Mouse (Mus musculus) heart, embryonic 14.5 days (tissue): ENCODE data around the gene Trir. TPM values are rescaled to one million over a fixed set of nuclear protein-coding genes. Genes with fewer than 3 reads are reported as not detected.

Experiments
- ATAC-seq: fragments of 200-750 bp; cut with Nextera tagmentation; 2 replicates; pipeline ENCODE4 v1.8.0; 2017; ENCODE audit warnings: low read depth, moderate TSS enrichment; ENCODE audit not compliant: insufficient number of reproducible peaks, insufficient read depth, low FRiP score
- H3K27ac ChIP-seq, 2 experiments: fragments of 200-500 bp in 1 of 2; fragments of 300-500 bp in 1 of 2; sonication (generic) in 1 of 2; replicated peaks in 1 of 2; 2 replicates each; pipeline ENCODE4 v1.5.1; 2012 to 2014; ENCODE audit warnings: low read depth in 2 of 2, low read length in 2 of 2, control low read depth in 1 of 2, mild to moderate bottlenecking in 1 of 2, mixed read lengths in 1 of 2; ENCODE audit not compliant: control insufficient read depth in 1 of 2, insufficient read depth in 1 of 2
- H3K27me3 ChIP-seq: fragments of 300-500 bp; sonication (generic); 2 replicates; pipeline ENCODE4 v1.6.1; 2014; ENCODE audit warnings: mild to moderate bottlenecking, low read length, control low read depth; ENCODE audit not compliant: control insufficient read depth, insufficient read depth
- H3K36me3 ChIP-seq: fragments of 300-500 bp; sonication (generic); 2 replicates; pipeline ENCODE4 v1.6.1; 2014; ENCODE audit warnings: mild to moderate bottlenecking, control low read depth, low read length, mixed read lengths; ENCODE audit not compliant: control insufficient read depth, insufficient read depth
- H3K4me1 ChIP-seq, 2 experiments: fragments of 200-500 bp in 1 of 2; fragments of 300-500 bp in 1 of 2; sonication (generic) in 1 of 2; 2 replicates each; pipeline ENCODE4 v1.6.1; 2012 to 2014; ENCODE audit warnings: low read length in 2 of 2, control low read depth in 1 of 2, mixed read lengths in 1 of 2; ENCODE audit not compliant: control insufficient read depth in 2 of 2, insufficient read depth in 2 of 2
- H3K4me2 ChIP-seq: fragments of 300-500 bp; sonication (generic); 2 replicates; pipeline ENCODE4 v1.6.1; 2014; ENCODE audit warnings: mild to moderate bottlenecking, low read length
- H3K4me3 ChIP-seq, 2 experiments: fragments of 200-500 bp in 1 of 2; fragments of 300-500 bp in 1 of 2; sonication (generic) in 1 of 2; 2 replicates each; pipeline ENCODE4 v1.5.1; 2012 to 2014; ENCODE audit warnings: low read length in 2 of 2, mild to moderate bottlenecking in 2 of 2, control low read depth in 1 of 2, low read depth in 1 of 2, moderate library complexity in 1 of 2; ENCODE audit not compliant: control insufficient read depth in 1 of 2, insufficient read depth in 1 of 2
- H3K9ac ChIP-seq: fragments of 300-500 bp; sonication (generic); 2 replicates; pipeline ENCODE4 v1.6.1; 2014; ENCODE audit warnings: mild to moderate bottlenecking, low read length
- H3K9me3 ChIP-seq: fragments of 300-500 bp; sonication (generic); 2 replicates; pipeline ENCODE4 v1.6.1; 2016; ENCODE audit warnings: low read length, control low read depth; ENCODE audit not compliant: control insufficient read depth
- WGBS: fragments of 180-500 bp; shearing (Covaris S2); extraction: QIAGEN DNeasy Blood & Tissue Kit; methylation state at CpG from one replicate; pipeline ENCODE4 v1.1.7; 2014; 5-methylcytosine and 5-hydroxymethylcytosine counted together
- polyA plus RNA-seq: library from polyadenylated mRNA; unstranded; fragments of >200 nt; fragmentation: Nextera tagmentation; extraction: Ambion mirVana; gene quantifications from 2 replicates; pipeline ENCODE4 v1.2.1, GENCODE M21; 2014

Trir gene
- polyA plus RNA-seq, 1 experiment from 2014 or later: 95.9 TPM

DNA sequence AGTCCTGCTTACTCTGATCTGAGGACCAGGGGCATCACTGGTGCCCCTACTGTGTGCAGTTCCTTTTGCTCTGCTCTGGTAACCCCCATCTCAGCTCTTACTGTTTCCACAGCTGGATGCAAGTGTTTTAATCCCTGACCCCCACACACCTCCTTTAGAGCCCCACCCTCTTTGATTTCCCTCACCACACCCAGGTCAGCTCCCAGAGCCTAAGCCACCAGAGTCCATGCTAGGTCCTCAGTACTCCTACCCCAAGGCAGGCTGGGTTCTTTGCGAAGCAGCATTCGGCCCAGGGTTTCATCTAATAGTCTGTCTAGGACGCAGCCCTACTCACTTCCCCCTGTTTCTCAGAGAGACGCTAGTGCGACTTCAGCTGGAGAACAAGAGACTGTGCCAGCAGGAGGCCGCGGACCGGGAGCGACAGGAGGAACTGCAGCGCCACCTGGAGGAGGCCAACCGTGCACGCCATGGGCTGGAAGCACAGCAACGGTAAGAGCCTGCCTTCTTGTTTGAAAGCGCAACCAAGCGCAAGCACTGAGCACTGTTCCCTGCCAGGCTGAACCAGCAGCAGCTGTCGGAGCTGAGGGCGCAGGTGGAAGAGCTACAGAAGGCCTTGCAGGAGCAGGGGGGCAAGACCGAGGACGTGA is 28.9 kb upstream of the Trir start:
- Histone ChIP-seq H3K27me3 (peaks cover 28% of the 10 kb centered on the region), H3K9ac (peak overlapping the region; percentile 34; the same call in 1 of the 2 replicates), H3K27ac (no peak overlapping the region), H3K4me2 (peak overlapping the region; percentile 39), H3K9me3 (no peaks in the 10 kb centered on the region), H3K36me3 (no peaks in the 10 kb centered on the region), H3K4me3 (no peak overlapping the region), H3K4me1 (peaks cover 2% of the 10 kb centered on the region in 2 experiments; a peak in 1 of 4 replicates)
- WGBS: 5% methylated on average over 19 of the region's 19 CpGs
- peak; percentile 67 for ATAC-seq

DNA sequence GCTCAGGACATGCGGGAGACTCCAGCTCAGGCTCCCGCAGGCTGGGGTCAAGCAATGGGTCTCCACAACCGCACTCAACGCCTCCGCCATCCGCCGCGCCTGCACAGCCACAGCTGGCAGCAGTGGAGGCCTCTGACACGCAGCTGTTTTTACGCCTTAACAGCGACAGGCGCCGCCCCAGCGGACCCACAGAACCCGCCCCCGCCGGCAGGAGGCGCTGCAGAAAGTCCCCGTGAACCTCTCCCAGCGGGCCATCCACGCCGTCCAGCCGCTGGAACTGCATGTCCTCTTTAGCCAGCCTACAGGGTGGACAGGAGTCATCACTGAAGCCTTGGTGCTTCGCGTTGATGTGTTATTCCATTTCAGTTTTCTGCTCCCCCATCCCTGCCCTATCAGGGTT is 18.9 kb upstream of the Trir start:
- Histone ChIP-seq H3K4me1 (no peaks in the 10 kb centered on the region), H3K9ac (no peak overlapping the region), H3K36me3 (no peaks in the 10 kb centered on the region), H3K4me2 (no peak overlapping the region), H3K27me3 (peaks cover 57% of the 10 kb centered on the region), H3K9me3 (no peaks in the 10 kb centered on the region), H3K27ac (no peak overlapping the region), H3K4me3 (no peak overlapping the region)
- no peak for ATAC-seq
- 10% methylated on average over 25 of the region's 25 CpGs for WGBS

DNA sequence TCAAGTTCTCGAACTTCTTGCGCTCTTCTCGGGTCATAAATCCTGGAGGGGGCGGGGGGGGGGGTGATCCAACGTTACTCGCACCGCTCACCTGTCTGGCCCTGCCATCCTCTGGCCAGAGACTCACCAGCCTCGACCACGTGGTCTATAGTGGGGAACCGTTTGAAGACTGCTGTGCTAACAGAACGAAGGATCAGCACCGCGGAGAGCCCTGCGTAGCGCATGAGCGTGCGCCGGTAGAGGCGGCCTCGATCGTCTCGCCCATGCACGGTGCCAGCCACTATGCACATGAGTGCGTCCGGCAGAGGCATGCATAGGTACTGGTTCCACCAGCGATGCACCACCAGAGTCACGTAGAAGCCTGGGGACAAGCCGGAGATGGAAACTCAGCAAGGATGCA is 15.4 kb upstream of the Trir start:
- H3K27ac ChIP-seq: no peak overlapping the region
- H3K9me3 ChIP-seq: no peaks in the 10 kb centered on the region
- no peak overlapping the region for H3K4me3 ChIP-seq
- 11% methylated on average over 28 of the region's 28 CpGs for WGBS
- no peak for ATAC-seq
- no peak overlapping the region for H3K9ac ChIP-seq
- peaks cover 75% of the 10 kb centered on the region for H3K27me3 ChIP-seq
- H3K36me3 ChIP-seq: no peaks in the 10 kb centered on the region
- 0 out of 4 replicates have a peak, but pooled peaks cover 0 to 3% of the 10 kb centered on the region in 2 experiments for H3K4me1 ChIP-seq
- H3K4me2 ChIP-seq: no peak overlapping the region

DNA sequence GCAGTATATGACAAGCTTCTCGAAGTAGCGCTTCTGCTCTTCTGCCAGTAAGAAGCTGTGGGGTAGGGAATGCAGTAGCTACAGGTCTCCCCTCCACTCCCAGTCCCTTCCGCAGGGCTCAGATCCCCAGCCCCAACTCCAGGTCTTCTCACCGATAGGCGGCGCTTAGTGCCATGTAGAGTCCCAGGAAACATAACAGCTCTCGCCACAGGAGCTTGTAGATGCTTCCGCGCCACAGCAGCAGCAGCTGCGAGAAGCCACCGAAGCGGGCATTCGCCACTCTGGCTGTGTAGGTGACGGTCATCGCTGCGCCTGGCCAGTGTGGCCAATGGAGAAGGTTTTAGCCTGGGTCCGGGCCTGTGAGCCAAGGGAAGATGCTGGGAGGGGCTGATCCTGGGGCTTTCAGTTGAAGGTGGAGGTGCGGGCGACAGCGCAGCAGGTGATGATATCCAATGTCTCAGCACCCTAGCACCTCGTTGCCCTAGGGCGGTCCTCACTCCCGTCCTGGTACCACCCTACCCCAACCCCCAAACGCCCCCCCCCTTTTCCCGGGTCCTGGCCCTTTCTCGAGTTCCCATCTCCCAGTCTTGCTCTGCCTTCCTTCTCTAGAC is 13.3 kb upstream of the Trir start:
- Histone ChIP-seq H3K9ac (0 out of 2 replicates have a peak overlapping the region, but pooled peaks have one; percentile 14), H3K9me3 (no peaks in the 10 kb centered on the region), H3K27me3 (peaks cover 59% of the 10 kb centered on the region), H3K4me3 (peak overlapping the region; percentile 20 to 21), H3K4me2 (peak overlapping the region; percentile 59), H3K4me1 (0 out of 4 replicates have a peak, but pooled peaks cover 0 to 3% of the 10 kb centered on the region in 2 experiments), H3K27ac (no peak overlapping the region), H3K36me3 (peaks cover 14% of the 10 kb centered on the region)
- 4% methylated on average over 25 of the region's 26 CpGs for WGBS
- no peak for ATAC-seq

DNA sequence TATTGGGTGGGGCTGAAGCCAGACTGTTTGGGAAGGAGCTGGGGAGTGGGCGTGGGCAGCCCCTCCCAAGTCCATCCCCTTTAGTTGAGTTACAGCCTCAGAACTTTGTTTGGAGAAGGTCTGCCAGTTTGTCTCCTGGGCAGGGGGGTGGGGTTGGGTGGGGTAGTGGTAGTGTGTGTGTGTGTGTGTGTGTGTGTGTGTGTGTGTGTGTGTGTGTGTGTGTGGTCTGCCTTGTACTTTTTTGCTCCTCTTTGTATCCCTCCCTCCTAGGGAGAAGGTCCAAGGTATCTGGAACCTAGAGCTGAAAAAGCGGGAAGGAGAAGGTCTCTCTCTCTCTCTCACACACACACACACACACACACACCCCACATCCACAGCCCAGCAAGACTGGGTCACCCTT is 12.2 kb upstream of the Trir start, which contains the start of gene Best2:
Best2 (minus strand) TSS at position 101 of the 400 bp plus-strand sequence.
- WGBS: 45% methylated on average over 2 of the region's 2 CpGs
- Histone ChIP-seq H3K27me3 (peaks cover 48% of the 10 kb centered on the region), H3K4me2 (peak within 1 kb of the TSS; percentile 59), H3K27ac (no peak within 1 kb of the TSS), H3K4me1 (0 out of 4 replicates have a peak, but pooled peaks cover 0 to 3% of the 10 kb centered on the region in 2 experiments), H3K9me3 (no peaks in the 10 kb centered on the region), H3K36me3 (peaks cover 25% of the 10 kb centered on the region), H3K4me3 (peak within 1 kb of the TSS; percentile 20 to 21), H3K9ac (0 out of 2 replicates have a peak within 1 kb of the TSS, but pooled peaks have one; percentile 14)
- ATAC-seq: no peak

DNA sequence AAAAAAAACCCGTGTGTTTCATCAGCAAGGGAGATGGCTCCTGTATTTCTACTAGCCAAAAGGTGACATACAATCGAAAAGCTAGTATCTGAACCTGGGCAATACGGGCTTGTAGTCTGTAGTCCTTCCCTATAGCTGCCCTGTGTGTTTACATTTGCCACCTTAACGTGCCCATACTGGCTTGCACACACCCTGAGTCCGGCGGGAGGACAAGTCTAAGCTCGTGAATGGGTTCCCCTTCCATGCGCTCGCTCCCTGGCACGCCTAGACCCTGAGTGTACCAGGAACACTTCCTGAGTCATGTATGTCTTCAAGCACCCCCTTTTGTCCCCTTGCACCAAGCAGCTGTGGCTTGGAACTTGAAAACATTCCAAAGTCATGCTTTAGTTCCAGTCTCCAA is 9.9 kb upstream of the Trir start:
- H3K9ac ChIP-seq: no peak overlapping the region
- no peak overlapping the region for H3K27ac ChIP-seq
- peaks cover 32% of the 10 kb centered on the region for H3K27me3 ChIP-seq
- no peak for ATAC-seq
- 64% methylated on average over 10 of the region's 10 CpGs for WGBS
- peaks cover 48% of the 10 kb centered on the region for H3K36me3 ChIP-seq
- H3K4me1 ChIP-seq: 0 out of 4 replicates have a peak, but pooled peaks cover 0 to 3% of the 10 kb centered on the region in 2 experiments
- H3K9me3 ChIP-seq: no peaks in the 10 kb centered on the region
- no peak overlapping the region for H3K4me3 ChIP-seq
- H3K4me2 ChIP-seq: no peak overlapping the region

GRCm38 (mm10) chr8:85017209-85017608 is 9.4 kb upstream of the Trir start:
- H3K9ac ChIP-seq: no peak overlapping the region
- peaks cover 52% of the 10 kb centered on the region for H3K36me3 ChIP-seq
- no peak overlapping the region for H3K4me2 ChIP-seq
- no peak overlapping the region for H3K27ac ChIP-seq
- H3K4me3 ChIP-seq: no peak overlapping the region
- 0 out of 4 replicates have a peak, but pooled peaks cover 0 to 3% of the 10 kb centered on the region in 2 experiments for H3K4me1 ChIP-seq
- peaks cover 29% of the 10 kb centered on the region for H3K27me3 ChIP-seq
- ATAC-seq: no peak
- WGBS: 40% methylated on average over 5 of the region's 5 CpGs
- no peaks in the 10 kb centered on the region for H3K9me3 ChIP-seq
